Mouse (Mus musculus): ENCODE data around the gene Rsrp1.
"Not testable (repeated sequence)": the region's sequence is repeated elsewhere in the genome, so short reads cannot be mapped to it uniquely, and the experiment has no call there.

Gene Rsrp1

GRCm38 (mm10) chr4:134923258-134924018 is at the start of gene Rsrp1:
Rsrp1 (plus strand) TSS chr4:134923592.
- peak; percentile 96 to 97 for DNase-seq (ENCODE audit: low spot score in 2 of 2)

- no peak for DNase-seq (ENCODE audit: low spot score in 2 of 2)
Observed at GRCm38 (mm10) chr4:134876171-134876570, 47.2 kb upstream of the Rsrp1 start.

- DNase-seq (ENCODE audit: low spot score in 2 of 2), result peak; percentile 52 to 74
Observed at GRCm38 (mm10) chr4:134879410-134879981, 43.9 kb upstream of the Rsrp1 start.

DNA sequence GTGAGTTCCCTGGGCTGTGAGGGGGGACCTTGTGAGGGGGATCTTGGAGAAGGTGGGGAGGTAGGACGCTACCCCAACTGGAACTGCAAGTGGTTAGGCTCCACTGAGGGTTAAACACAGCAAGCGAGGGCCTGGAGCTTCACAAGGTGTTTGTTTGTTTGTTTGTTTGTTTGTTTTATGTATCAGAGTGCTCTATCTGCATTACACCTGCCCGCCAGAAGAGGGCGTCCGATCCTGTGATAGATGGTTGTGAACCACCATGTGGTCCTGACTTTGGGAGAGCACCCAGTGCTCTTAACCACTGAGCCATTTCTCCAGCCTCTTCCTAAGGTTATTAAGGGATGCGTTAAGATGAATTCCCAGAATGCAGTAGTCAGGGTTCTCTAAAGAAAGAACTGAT is 43.4 kb upstream of the Rsrp1 start:
- peak in 1 of 2 experiments; percentile 29 for DNase-seq (ENCODE audit: low spot score in 2 of 2)

GRCm38 (mm10) chr4:134883266-134883665 is 40.1 kb upstream of the Rsrp1 start:
- DNase-seq (ENCODE audit: low spot score in 2 of 2), result peak; percentile 11 to 42

- DNase-seq (ENCODE audit: low spot score in 2 of 2), result peak in 1 of 2 experiments; percentile 44
Observed at GRCm38 (mm10) chr4:134883808-134884207, 39.6 kb upstream of the Rsrp1 start.

- DNase-seq (ENCODE audit: low spot score in 2 of 2), result no peak
Observed at GRCm38 (mm10) chr4:134884364-134884763, 39.0 kb upstream of the Rsrp1 start.

- peak; percentile 57 to 59 for DNase-seq (ENCODE audit: low spot score in 2 of 2)
Observed at GRCm38 (mm10) chr4:134892096-134892495, 31.3 kb upstream of the Rsrp1 start.

GRCm38 (mm10) chr4:134897256-134897655 is 26.1 kb upstream of the Rsrp1 start:
- DNase-seq (ENCODE audit: low spot score in 2 of 2), result no peak

DNA sequence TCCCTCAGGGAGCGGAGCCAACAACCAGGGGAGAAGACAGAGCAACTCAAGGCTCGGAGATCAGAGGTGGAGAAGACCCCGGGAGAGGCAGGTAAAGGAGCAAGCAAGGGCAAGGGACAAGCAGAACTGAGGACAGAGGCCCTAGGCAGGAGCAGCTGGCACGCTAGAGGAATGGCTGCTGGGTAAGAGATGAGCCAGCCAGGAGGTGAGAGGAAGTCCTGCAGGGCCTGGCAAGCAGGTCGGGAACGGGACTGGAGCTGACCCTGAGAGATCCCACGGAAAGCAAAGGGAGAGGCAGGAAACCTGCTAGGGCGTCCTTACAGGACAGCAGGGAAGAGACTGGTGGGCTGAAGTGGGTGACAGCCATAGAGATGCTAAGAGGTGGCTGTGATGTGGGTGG is 22.3 kb upstream of the Rsrp1 start:
- DNase-seq (ENCODE audit: low spot score in 2 of 2), result no peak

DNA sequence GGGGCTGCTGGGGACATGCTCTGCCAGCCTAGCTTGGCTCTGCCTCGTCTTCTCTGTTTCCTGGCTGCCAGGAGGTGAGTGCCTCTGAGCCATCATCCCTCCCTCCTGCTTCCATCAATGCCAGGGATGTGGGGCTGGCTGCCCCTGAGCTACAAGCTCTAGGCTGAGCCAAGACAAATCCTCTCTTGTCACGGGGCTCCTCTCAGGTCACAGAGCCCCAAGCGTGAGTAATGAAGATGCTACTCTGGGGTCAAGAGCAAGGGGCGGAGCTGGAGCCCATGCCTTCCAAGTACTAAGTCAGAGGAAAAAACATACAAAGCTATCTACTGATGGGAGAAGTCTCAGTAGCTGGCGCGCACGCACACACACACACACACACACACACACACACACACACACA is 20.3 kb upstream of the Rsrp1 start:
- no peak for DNase-seq (ENCODE audit: low spot score in 2 of 2)

- not testable (repeated sequence) for DNase-seq (ENCODE audit: low spot score in 2 of 2)
Observed at GRCm38 (mm10) chr4:134911406-134911805, 12.0 kb upstream of the Rsrp1 start.

DNA sequence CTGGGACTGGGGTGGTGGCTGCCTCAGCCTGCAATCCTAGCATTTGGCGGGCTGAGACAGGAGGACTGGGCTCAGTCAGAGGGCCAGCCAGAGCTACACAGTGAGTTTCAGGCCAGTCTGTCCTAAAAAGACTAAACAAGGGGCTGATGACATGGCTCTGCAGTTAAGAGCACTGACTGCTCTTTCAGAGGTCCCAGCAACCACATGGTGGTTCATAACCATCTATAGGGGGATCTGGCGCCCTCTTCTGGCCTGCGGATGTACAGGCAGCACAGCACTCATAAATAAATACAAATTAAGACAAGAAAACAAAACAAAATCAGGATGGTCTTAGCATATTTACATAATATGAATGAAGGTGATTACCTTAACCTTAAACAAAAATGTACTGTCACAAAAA is 10.0 kb upstream of the Rsrp1 start:
- peak; percentile 71 to 85 for DNase-seq (ENCODE audit: low spot score in 2 of 2)

- no peak for DNase-seq (ENCODE audit: low spot score in 2 of 2)
Observed at GRCm38 (mm10) chr4:134914122-134914863, 9.1 kb upstream of the Rsrp1 start.

DNA sequence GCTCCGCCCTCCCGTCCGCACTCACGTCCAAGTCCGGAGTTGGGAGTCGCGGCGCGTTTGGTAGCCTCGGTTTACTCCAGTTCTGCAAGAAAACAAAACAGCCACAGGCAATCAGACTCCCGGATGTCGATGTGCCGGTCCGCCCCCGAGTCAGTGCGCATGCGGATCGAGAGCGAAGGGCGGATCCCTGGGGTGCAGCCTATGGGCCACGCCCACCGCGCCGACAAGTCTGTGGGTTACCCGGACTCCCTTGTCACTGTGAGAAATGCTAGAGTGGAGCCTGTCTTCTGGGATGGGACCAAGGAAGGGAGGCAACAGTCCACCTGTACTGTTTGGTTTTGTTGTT is 8.6 kb upstream of the Rsrp1 start, which contains the start of gene Tmem50a:
Gene Tmem50a, minus strand, starts transcription at position 161 of the 346 bp plus-strand sequence.
- DNase-seq (ENCODE audit: low spot score in 2 of 2), result peak; percentile 93 to 95

- DNase-seq (ENCODE audit: low spot score in 2 of 2), result no peak
Observed at GRCm38 (mm10) chr4:134915223-134916050, 8.0 kb upstream of the Rsrp1 start.

DNA sequence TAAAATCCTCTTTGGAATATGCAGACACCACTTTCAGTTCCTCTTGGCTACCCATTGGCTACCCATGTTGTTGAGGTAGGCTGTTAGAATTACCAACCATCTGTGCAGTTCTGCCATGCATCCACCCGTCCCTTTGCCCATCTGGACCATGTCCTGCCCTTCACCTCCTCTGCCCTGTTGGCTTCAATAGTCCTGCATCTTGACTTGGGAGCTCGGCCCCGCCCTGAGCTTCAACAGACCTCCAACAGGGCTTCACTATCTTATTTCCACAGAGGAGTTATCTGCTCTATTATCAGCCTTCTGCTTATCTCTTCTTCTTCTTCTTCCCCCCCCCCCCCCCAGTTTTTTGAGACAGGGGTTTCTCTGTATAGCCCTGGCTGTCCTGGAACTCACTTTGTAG is 6.2 kb upstream of the Rsrp1 start:
- DNase-seq (ENCODE audit: low spot score in 2 of 2), result no peak

DNA sequence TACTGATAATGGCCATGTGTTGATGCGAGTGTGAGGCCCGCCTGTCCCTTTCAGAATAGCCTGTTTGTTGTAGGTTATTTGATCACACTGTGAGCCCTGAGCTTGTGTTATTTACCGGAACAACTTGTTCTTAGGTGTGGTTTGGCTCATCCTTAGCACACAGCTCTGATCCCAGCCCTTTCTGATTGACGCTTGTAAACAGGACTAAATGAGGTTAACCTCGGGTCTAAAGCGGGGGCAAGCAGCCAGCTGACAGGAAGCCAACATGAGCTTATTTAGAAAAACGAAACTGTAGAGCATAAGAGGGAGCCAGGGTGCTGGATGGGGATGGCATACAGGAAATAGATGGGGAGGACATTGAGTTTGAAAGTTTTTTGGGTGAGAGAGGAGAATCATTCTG is 5.0 kb upstream of the Rsrp1 start:
- peak; percentile 64 to 71 for DNase-seq (ENCODE audit: low spot score in 2 of 2)

DNA sequence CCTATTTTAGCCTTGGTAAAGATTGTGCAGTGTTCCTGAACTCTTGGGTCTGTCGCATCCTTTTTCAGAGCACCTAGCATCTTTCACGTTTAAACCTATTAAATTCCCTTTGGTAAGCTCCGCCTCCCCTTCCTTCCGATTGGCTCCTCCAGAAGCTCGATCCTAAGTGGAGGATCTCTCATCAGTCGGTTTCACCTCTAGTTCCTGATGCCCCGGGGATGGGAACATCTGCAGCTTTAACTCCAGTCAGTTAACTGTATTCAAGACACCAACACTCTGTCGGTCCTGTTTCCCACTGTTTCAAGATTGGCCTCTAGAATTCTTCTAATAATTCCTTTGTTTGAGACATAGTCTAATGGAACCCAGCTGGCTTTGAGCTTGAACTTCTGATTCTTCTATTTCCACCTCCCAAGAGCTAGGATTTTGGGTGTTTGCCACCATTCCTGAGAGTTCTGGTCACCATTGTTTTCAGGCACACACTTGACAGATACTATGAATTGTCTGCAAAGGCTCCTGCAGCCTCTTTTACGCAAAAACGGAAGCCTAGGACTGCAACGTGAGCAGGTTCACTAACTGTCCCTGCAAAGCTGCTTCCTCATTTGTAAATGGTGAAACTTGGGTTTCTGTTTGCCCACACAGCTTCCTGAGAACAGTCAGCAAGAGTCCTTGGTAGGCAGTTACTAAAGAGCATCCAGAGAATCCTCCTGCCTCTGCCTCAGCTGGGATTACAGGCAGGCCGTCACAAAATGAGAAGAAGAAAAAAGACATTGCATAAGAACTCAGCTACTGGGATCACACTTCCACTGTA is 3.5 kb upstream of the Rsrp1 start:
- peak in 1 of 2 experiments; percentile 56 for DNase-seq (ENCODE audit: low spot score in 2 of 2)

DNA sequence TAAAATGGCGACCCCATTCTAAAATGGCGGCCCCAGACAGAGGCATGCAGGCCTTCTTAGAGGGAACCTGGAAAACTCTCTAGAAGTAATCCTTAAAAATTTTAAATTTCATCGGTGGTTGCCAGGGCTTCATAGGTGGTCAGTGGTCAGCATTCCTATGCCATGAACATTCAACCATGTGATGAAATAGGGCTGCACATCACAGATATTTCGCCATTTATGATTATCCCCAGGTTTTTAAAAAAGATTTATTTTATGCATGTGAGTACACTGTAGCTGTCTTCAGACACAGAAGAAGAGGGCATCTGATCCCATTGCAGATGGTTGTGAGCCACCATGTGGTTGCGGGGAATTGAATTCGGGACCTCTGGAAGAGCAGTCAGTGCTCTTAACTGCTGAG is 2.8 kb upstream of the Rsrp1 start:
- DNase-seq (ENCODE audit: low spot score in 2 of 2), result no peak

GRCm38 (mm10) chr4:134921703-134922102 is 1.7 kb upstream of the Rsrp1 start:
- DNase-seq (ENCODE audit: low spot score in 2 of 2), result no peak

All from natural killer cell, adult 2 months (primary cell).